Mouse (Mus musculus) heart, embryonic 11.5 days (tissue): Measurements from ENCODE around the gene Nufip1. TPM values are rescaled to one million over a fixed set of nuclear protein-coding genes. Genes with fewer than 3 reads are reported as not detected.

Experiments
- ATAC-seq: fragments of 200-750 bp; cut with Nextera tagmentation; replicated peaks from 2 replicates; pipeline ENCODE4 v1.8.0; 2017; ENCODE audit warnings: moderate library complexity; ENCODE audit not compliant: insufficient number of reproducible peaks, low FRiP score, low TSS enrichment
- H3K27ac ChIP-seq: fragments of 300-500 bp; sonication (generic); 2 replicates; pipeline ENCODE4 v1.5.1; 2014; ENCODE audit warnings: mild to moderate bottlenecking, low read depth, low read length
- H3K27me3 ChIP-seq: fragments of 300-500 bp; sonication (generic); 2 replicates; pipeline ENCODE4 v1.6.1; 2014; ENCODE audit warnings: mild to moderate bottlenecking, low read length, mixed read lengths; ENCODE audit not compliant: control insufficient read depth, insufficient read depth
- H3K36me3 ChIP-seq: fragments of 300-500 bp; sonication (generic); 2 replicates; pipeline ENCODE4 v1.6.1; 2014; ENCODE audit warnings: mild to moderate bottlenecking, low read length, moderate library complexity, mixed read lengths; ENCODE audit not compliant: control insufficient read depth, insufficient read depth
- H3K4me1 ChIP-seq: fragments of 300-500 bp; sonication (generic); 2 replicates; pipeline ENCODE4 v1.6.1; 2014; ENCODE audit warnings: low read length; ENCODE audit not compliant: control insufficient read depth, insufficient read depth
- H3K4me2 ChIP-seq: fragments of 300-500 bp; sonication (generic); 2 replicates; pipeline ENCODE4 v1.6.1; 2014; ENCODE audit warnings: mild to moderate bottlenecking, moderate library complexity
- H3K4me3 ChIP-seq: fragments of 300-500 bp; sonication (generic); 2 replicates; pipeline ENCODE4 v1.5.1; 2014; ENCODE audit warnings: low read depth, low read length
- H3K9ac ChIP-seq: fragments of 300-500 bp; sonication (generic); 2 replicates; pipeline ENCODE4 v1.6.1; 2014; ENCODE audit warnings: mild to moderate bottlenecking, low read depth, low read length, moderate library complexity
- H3K9me3 ChIP-seq: fragments of 300-500 bp; sonication (generic); replicated peaks from 2 replicates; pipeline ENCODE4 v1.6.1; 2016; ENCODE audit warnings: low read length; ENCODE audit not compliant: control insufficient read depth
- WGBS: fragments of 180-500 bp; shearing (Covaris S2); extraction: QIAGEN DNeasy Blood & Tissue Kit; methylation state at CpG from one replicate; pipeline ENCODE4 v1.1.7; 2014; ENCODE audit not compliant: insufficient replicate concordance; 5-methylcytosine and 5-hydroxymethylcytosine counted together
- polyA plus RNA-seq: library from polyadenylated mRNA; unstranded; fragments of >200 nt; fragmentation: Nextera tagmentation; extraction: Ambion mirVana; gene quantifications from 2 replicates; pipeline ENCODE4 v1.2.1, GENCODE M21; 2014

Nufip1 gene
- polyA plus RNA-seq, 1 experiment from 2014 or later: 11.4 TPM

DNA sequence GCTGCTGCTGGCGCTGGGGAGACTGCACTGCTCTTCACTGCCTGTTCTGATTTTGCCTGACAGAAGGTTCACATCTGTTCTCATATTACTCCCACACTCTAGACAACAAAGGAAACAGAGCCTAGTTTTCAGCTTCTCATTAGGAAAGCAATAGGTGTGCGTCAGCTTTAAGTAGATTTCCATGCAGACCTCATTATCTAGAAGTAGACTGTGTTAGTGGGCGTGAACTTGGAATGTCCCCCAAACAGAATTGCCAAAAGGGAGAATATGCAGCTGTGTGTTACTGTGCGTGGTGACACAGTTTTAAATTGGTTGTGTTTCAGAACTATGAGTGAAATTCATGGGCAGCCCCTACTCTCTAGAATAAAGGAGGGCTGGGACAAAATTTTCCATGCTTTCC lies 9.8 kb downstream of the Nufip1 start:
- H3K4me1 ChIP-seq: peaks cover 6% of the 10 kb centered on the region; the same call in 1 of the 2 replicates
- no peak for ATAC-seq
- peaks cover 9% of the 10 kb centered on the region; the same call in 1 of the 2 replicates for H3K36me3 ChIP-seq
- no peak overlapping the region for H3K4me3 ChIP-seq
- WGBS: 83% methylated on average over 4 of the region's 4 CpGs
- H3K27ac ChIP-seq: no peak overlapping the region
- no peak overlapping the region for H3K4me2 ChIP-seq
- no peak overlapping the region for H3K9ac ChIP-seq
- H3K9me3 ChIP-seq: no peaks in the 10 kb centered on the region
- H3K27me3 ChIP-seq: no peaks in the 10 kb centered on the region

DNA sequence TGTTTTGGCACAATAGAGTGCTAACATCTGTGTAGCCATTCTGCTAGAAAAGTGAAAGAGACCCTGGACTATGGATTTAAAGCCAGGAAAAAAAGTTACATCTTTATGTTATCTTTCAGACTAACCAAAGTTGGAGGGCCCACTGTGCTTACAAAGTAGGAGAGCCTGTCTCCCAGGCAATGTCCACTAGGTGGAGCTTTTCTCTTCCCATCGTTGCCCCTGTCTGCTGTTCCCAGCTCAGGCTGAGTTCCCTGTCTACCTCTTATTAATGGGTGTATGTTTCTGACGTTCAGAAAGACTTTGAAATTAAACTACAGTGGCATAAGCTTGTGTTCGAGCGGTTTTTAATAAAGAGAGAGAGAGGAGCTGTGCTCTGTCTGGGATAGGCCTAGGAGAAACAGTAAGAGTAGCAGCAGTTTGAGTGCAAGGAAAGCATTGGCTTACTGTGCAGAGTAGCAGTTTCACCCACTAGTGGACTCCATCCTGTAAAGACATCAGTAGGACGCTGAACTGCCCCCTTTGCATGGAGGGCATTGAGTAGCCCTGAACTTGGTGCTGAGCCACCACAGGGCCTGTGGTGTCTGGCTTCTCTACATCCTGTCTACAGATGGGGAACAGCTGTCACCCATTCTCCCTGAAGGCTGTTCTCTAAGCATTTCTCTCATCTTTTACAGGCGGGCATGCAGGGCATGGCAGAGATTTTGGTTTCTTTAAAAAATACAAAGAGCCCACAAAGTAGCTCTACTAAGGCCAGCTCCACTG lies 11.4 kb downstream of the Nufip1 start:
- Histone ChIP-seq H3K27ac (0 out of 2 replicates have a peak overlapping the region, but pooled peaks have one; percentile 12), H3K9me3 (no peaks in the 10 kb centered on the region), H3K9ac (no peak overlapping the region), H3K36me3 (peaks cover 13% of the 10 kb centered on the region), H3K27me3 (no peaks in the 10 kb centered on the region), H3K4me3 (no peak overlapping the region), H3K4me2 (no peak overlapping the region), H3K4me1 (peaks cover 6% of the 10 kb centered on the region; the same call in 1 of the 2 replicates)
- 58% methylated on average over 6 of the region's 6 CpGs for WGBS
- ATAC-seq: 0 out of 2 replicates have a peak, but pooled peaks have one; percentile 49

DNA sequence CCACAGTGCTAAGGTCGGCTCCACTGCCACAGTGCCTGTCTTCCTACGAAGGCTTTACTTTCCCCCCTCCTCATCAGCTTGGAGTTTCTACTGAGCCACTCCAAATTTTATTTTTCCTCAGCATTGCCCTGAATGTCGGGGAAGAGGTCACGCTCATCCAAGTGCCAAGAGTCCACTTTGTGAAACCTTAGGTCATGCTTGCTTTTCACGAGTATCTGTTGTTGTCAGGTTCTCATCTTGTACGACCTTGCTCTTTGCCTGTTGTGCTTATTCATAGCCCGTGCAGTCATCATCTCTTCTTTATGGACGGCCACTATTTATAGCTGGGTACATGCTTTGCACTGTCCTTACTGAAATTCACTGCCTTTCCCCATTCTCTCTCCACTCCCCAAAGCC lies 12.0 kb downstream of the Nufip1 start:
- Histone ChIP-seq H3K27ac (0 out of 2 replicates have a peak overlapping the region, but pooled peaks have one; percentile 12), H3K4me1 (peaks cover 6% of the 10 kb centered on the region; the same call in 1 of the 2 replicates), H3K4me3 (no peak overlapping the region), H3K4me2 (no peak overlapping the region), H3K9me3 (no peaks in the 10 kb centered on the region), H3K9ac (no peak overlapping the region), H3K27me3 (no peaks in the 10 kb centered on the region), H3K36me3 (peaks cover 17% of the 10 kb centered on the region)
- no peak for ATAC-seq
- WGBS: 73% methylated on average over 8 of the region's 8 CpGs

DNA sequence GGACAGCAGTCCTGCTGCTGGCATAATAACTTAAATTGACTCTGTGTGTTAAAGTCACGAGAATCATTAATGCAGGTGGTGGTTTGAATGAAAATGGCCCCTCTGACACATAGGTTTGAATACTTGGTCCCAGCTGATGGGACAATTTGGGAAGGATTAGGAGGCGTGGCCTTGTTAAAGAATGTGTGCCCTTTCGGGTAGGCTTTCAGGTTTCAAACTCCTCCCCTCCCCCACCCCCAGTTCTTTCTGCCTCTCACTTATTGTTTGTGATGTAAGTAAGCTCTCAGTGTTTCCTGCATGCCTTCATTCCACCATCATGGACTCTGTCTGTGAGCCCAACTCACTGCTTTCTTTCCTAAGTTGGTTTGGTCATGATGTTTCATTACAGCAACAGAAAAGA lies 16.6 kb downstream of the Nufip1 start:
- Histone ChIP-seq H3K9me3 (no peaks in the 10 kb centered on the region), H3K4me3 (no peak overlapping the region), H3K9ac (no peak overlapping the region), H3K27ac (no peak overlapping the region), H3K36me3 (peaks cover 29% of the 10 kb centered on the region), H3K27me3 (no peaks in the 10 kb centered on the region), H3K4me2 (no peak overlapping the region), H3K4me1 (peaks cover 5% of the 10 kb centered on the region; the same call in 1 of the 2 replicates)
- 94% methylated on average over 3 of the region's 3 CpGs for WGBS
- no peak for ATAC-seq

DNA sequence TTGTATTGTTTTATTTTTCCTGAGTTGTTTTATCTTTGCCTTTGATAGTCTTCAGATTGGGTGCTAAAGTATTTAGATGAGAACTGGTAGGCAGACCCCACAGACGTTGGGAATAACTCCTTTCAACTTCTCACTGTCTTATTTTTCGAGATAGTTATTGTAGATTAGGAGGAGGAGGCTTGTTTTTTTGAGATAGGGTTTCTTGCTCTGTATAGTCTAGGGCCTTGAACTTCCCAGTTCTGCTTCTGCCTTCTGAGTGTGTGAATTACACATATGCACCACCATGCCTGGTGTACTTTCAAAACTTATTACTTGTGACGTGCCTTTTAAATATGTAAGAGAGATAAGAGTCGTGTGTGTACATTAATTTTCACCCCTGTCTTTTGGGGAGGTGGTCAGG lies 17.5 kb downstream of the Nufip1 start:
- Histone ChIP-seq H3K4me3 (no peak overlapping the region), H3K27me3 (no peaks in the 10 kb centered on the region), H3K27ac (no peak overlapping the region), H3K9ac (no peak overlapping the region), H3K4me1 (no peaks in the 10 kb centered on the region), H3K4me2 (no peak overlapping the region), H3K36me3 (peaks cover 37% of the 10 kb centered on the region), H3K9me3 (no peaks in the 10 kb centered on the region)
- no peak for ATAC-seq
- 75% methylated on average over 4 of the region's 4 CpGs for WGBS

DNA sequence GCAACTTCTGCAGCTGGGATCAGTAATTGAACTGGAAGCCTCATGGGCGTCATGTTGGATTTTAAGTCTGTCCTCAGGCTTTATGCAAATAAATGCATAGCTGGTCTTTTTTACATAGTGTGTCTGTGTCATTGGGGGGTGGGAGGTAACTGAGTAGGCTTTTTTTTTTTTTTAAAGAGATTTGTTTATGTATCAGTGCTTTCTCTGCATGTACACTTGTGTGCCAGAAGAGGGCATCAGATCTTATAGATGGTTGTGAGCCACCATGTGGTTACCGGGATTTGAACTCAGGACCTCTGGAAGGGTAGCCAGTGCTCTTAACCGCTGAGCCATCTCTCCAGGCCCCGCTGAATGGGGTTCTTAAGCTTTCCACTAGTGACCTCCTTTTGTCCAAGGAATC lies 24.3 kb downstream of the Nufip1 start:
- peaks cover 27% of the 10 kb centered on the region for H3K36me3 ChIP-seq
- no peaks in the 10 kb centered on the region for H3K4me1 ChIP-seq
- H3K9me3 ChIP-seq: no peaks in the 10 kb centered on the region
- H3K9ac ChIP-seq: no peak overlapping the region
- 92% methylated on average over 4 of the region's 4 CpGs for WGBS
- no peak overlapping the region for H3K27ac ChIP-seq
- no peak for ATAC-seq
- no peak overlapping the region for H3K4me3 ChIP-seq
- H3K27me3 ChIP-seq: no peaks in the 10 kb centered on the region
- H3K4me2 ChIP-seq: no peak overlapping the region

DNA sequence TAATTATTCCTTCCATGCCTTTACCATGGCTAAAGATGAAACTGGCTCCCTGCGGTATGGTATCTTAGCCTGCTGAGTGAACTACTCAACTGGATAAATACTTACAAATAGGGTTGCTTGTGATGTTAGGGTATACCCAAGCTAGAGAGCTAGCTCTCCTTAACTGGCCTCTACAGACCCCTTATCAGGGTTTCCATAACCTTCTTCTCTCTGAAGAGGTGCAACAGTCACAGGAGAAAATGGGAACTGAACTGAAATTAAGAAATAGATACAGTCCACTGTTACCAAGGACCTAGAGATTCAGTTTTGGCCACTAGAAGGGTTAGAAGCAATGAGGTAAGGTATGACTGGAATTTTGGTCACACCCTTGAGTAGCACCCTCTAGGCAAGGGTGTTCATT lies 34.6 kb downstream of the Nufip1 start:
- no peak overlapping the region for H3K4me3 ChIP-seq
- peaks cover 16% of the 10 kb centered on the region for H3K4me1 ChIP-seq
- ATAC-seq: no peak
- H3K27me3 ChIP-seq: no peaks in the 10 kb centered on the region; the same call in 1 of the 2 replicates
- 68% methylated on average over 1 of the region's 1 CpGs for WGBS
- H3K36me3 ChIP-seq: no peaks in the 10 kb centered on the region
- no peak overlapping the region for H3K27ac ChIP-seq
- no peak overlapping the region for H3K4me2 ChIP-seq
- H3K9me3 ChIP-seq: no peaks in the 10 kb centered on the region
- no peak overlapping the region for H3K9ac ChIP-seq

DNA sequence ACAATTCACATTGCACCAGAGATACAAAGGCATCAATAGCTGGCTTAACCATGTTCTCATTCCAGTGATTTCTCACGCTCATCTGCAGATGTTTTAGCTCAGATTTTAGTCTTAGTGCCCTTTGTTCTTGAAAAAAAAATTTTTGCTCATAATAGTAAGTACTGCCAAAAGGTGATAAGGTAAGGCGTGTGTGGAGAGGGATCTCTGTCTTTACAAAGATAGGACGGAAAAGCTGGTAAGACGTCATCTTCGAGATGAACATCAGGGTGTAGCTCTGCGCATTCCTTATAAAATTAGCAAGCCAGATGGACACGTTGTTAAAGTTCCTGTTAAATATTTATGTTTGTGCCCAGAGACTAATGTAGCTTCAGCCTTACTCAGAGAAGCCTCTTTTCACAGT lies 35.2 kb downstream of the Nufip1 start:
- H3K9me3 ChIP-seq: no peaks in the 10 kb centered on the region
- H3K4me2 ChIP-seq: peak overlapping the region; percentile 19; the same call in 1 of the 2 replicates
- H3K4me3 ChIP-seq: no peak overlapping the region
- H3K27me3 ChIP-seq: no peaks in the 10 kb centered on the region; the same call in 1 of the 2 replicates
- H3K4me1 ChIP-seq: peaks cover 20% of the 10 kb centered on the region
- no peak overlapping the region for H3K27ac ChIP-seq
- no peak overlapping the region for H3K9ac ChIP-seq
- ATAC-seq: no peak
- WGBS: 23% methylated on average over 7 of the region's 7 CpGs
- no peaks in the 10 kb centered on the region for H3K36me3 ChIP-seq

DNA sequence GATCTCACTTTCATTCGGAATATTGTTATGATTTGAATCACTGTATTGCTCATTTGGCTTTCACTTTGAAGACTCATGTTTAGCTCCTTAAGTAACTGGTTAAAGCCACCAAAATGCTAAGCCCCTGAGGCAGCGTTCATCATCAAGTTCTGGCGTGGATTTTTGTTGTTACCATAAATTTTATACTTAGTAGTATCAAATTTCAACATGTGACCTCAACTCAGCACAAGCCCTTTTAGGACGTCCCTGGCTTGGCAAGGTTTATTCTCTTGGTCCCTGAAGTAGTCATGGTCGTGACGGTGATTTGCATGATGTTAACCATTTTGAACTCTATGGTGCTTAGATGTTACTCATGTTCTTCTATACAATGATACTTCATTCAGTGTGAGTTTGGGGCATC lies 36.4 kb downstream of the Nufip1 start:
- Histone ChIP-seq H3K9me3 (no peaks in the 10 kb centered on the region), H3K27ac (no peak overlapping the region), H3K4me1 (peaks cover 24% of the 10 kb centered on the region), H3K27me3 (no peaks in the 10 kb centered on the region; the same call in 1 of the 2 replicates), H3K4me2 (no peak overlapping the region), H3K9ac (no peak overlapping the region), H3K36me3 (no peaks in the 10 kb centered on the region), H3K4me3 (no peak overlapping the region)
- 83% methylated on average over 6 of the region's 6 CpGs for WGBS
- no peak for ATAC-seq
